Mouse (Mus musculus) heart, postnatal 0 days (tissue): Measurements from ENCODE around the gene Mbd6.

Experiments used
- CTCF ChIP-seq: IDR thresholded peaks from 2 replicates; pipeline ENCODE4 v1.5.1; 2016; ENCODE audit warnings: antibody characterized with exemption, control low read depth, low read depth
- EP300 ChIP-seq: IDR thresholded peaks from 2 replicates; pipeline ENCODE4 v1.6.1; 2016; ENCODE audit warnings: antibody characterized with exemption, low read depth

GRCm38 (mm10) chr10:127269036-127269435 is 19.8 kb downstream of the Mbd6 start:
- TF ChIP-seq CTCF: no peak
- no peak for TF ChIP-seq EP300
